Mouse (Mus musculus) MEL (cell line): ENCODE results near the gene Serpinh1.

Experiments
- CTCF ChIP-seq, 3 experiments: IDR thresholded peaks in 2 of 3; conservative IDR thresholded peaks in 1 of 3; 2 replicates each; pipeline ENCODE4 v1.5.1; 2011 to 2012; ENCODE audit warnings: low read length in 3 of 3, low read depth in 2 of 3, mild to moderate bottlenecking in 2 of 3, improper control_type of control experiment in 1 of 3, inconsistent platforms in 1 of 3, mixed read lengths in 1 of 3, moderate library complexity in 1 of 3; ENCODE audit not compliant: control insufficient read depth in 1 of 3, insufficient read depth in 1 of 3, poor library complexity in 1 of 3, severe bottlenecking in 1 of 3
- ELF1 ChIP-seq: IDR thresholded peaks from 2 replicates; pipeline ENCODE4 v1.6.1; 2014; ENCODE audit warnings: low read depth, mild to moderate bottlenecking, inconsistent platforms, low read length, improper control_type of control experiment, moderate library complexity
- GABPA ChIP-seq: IDR thresholded peaks from 2 replicates; pipeline ENCODE4 v1.6.1; 2012; ENCODE audit warnings: low read depth, mild to moderate bottlenecking, inconsistent platforms, low read length, improper control_type of control experiment, moderate library complexity
- KAT2A ChIP-seq: conservative IDR thresholded peaks from 2 replicates; pipeline ENCODE4 v1.6.1; 2012; ENCODE audit warnings: low read depth, low read length, improper control_type of control experiment, inconsistent platforms
- TAL1 ChIP-seq: IDR thresholded peaks from 2 replicates; pipeline ENCODE4 v1.6.1; 2012; ENCODE audit warnings: mild to moderate bottlenecking, inconsistent platforms, low read length, moderate library complexity, mixed read lengths
- USF1 ChIP-seq: IDR thresholded peaks from 2 replicates; pipeline ENCODE4 v1.6.1; 2014; ENCODE audit warnings: low read depth, mild to moderate bottlenecking, inconsistent platforms, low read length, improper control_type of control experiment, moderate library complexity
- USF2 ChIP-seq, 2 experiments: IDR thresholded peaks; 2 replicates each; pipeline ENCODE4 v1.6.1; 2011 to 2012; ENCODE audit warnings: improper control_type of control experiment in 2 of 2, low read length in 2 of 2, borderline replicate concordance in 1 of 2, inconsistent platforms in 1 of 2, low read depth in 1 of 2, mild to moderate bottlenecking in 1 of 2; ENCODE audit not compliant: insufficient read depth in 1 of 2

DNA sequence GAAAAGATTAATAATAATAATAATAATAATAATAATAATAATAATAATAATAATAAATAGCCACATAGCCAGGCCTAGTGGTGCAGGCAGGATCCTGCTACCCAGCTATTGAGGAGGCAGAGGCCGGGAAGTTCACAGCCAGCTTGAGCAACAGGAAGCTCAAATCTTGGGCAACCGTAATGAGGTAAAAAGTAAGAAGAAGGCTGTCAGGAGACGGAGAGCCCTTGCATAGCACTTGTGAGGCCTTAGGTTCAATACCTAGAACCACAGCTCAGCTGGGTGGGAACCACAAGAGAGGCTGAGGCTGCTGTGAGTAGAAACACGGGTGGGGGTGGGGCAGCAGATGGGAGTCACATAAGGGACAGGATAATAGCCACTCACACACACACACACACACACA is 38.5 kb downstream of the Serpinh1 start:
- TF ChIP-seq USF1, result no peak
- TF ChIP-seq ELF1, result no peak
- no peak for TF ChIP-seq GABPA
- TF ChIP-seq KAT2A, result no peak
- no peak for TF ChIP-seq USF2 (IDR thresholded peaks at IDR 0.05; ENCODE audit: borderline replicate concordance in 1 of 2, insufficient read depth in 1 of 2, low read depth in 1 of 2, low read length in 2 of 2)
- TF ChIP-seq CTCF (IDR thresholded peaks at IDR 0.05 in 2 of 3, conservative IDR thresholded peaks at IDR 0.05 in 1 of 3; ENCODE audit: control insufficient read depth in 1 of 3, insufficient read depth in 1 of 3, low read depth in 2 of 3, low read length in 3 of 3, poor library complexity in 1 of 3, severe bottlenecking in 1 of 3), result no peak
- TF ChIP-seq TAL1, result no peak
